Mouse (Mus musculus) embryonic fibroblast, embryonic 13.5 days (primary cell): ENCODE results near the gene Adam19. TPM values are rescaled to one million over a fixed set of nuclear protein-coding genes. Genes with fewer than 3 reads are reported as not detected.
A peak's percentile ranks its signal among the peaks of the same experiment; 100 is the strongest.

Source experiments
- H3K27ac ChIP-seq: 2 replicates; pipeline ENCODE4 v1.5.1; 2012; ENCODE audit warnings: low read length, control low read depth, inconsistent platforms; ENCODE audit not compliant: insufficient read depth
- H3K4me1 ChIP-seq: 2 replicates; pipeline ENCODE4 v1.6.1; 2011; ENCODE audit warnings: low read length; ENCODE audit not compliant: control insufficient read depth, insufficient read depth
- H3K4me3 ChIP-seq: 2 replicates; pipeline ENCODE4 v1.5.1; 2011; ENCODE audit warnings: mild to moderate bottlenecking, control low read depth, low read length; ENCODE audit not compliant: insufficient read depth
- CTCF ChIP-seq: IDR thresholded peaks from 2 replicates; pipeline ENCODE4 v1.5.1; 2011; ENCODE audit warnings: mild to moderate bottlenecking, control low read depth, low read length, moderate library complexity, borderline replicate concordance; ENCODE audit not compliant: insufficient read depth
- POLR2A ChIP-seq: IDR thresholded peaks from 2 replicates; pipeline ENCODE4 v1.6.1; 2011; ENCODE audit warnings: low read depth, mild to moderate bottlenecking, control low read depth, low read length, moderate library complexity
- polyA plus RNA-seq: library from polyadenylated mRNA; stranded (reverse); fragments of >200 nt; gene quantifications from 2 replicates; pipeline ENCODE4 v1.2.4, GENCODE M21; 2011; ENCODE audit warnings: low read depth; ENCODE audit not compliant: missing spikeins, insufficient read length

Gene Adam19
- polyA plus RNA-seq, 1 experiment = 91.6 TPM

DNA sequence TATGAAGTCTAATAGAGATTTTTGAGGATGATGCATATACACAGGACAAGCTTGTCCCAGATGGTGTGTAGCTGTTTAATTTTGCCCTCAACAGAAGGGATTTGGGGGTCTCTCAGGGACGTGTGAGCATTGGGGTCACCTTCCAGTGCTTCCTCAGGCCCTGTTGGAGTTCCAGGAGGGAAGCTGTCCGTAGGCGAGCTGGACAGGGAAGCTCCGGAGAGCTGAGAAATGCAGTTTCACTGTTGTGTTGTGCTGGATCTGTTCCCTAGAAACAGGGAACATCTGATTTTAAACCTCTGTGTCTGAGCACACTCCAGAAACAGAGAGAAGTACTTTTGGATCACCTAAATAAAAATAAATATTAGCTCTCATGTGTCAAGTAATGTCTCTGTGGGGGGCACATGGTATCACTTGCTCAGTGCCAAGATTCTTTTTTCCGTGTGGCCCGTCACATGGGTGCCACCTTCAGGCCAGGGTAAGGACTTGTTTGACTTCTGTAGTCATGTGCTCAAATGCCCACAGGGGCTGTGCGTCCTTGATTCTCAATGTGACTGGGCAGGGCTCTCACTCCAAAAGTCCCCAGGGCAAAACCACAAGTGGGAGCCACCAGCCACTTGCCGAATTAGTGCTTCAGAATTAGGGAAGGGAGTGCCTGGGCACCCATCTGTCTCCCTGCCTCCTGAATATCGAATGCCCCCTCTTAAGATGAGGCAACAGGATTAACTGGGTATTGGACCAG is 7.4 kb downstream of the Adam19 start:
- TF ChIP-seq POLR2A (no peak), CTCF (no peak)
- Histone ChIP-seq H3K4me3 (no peak overlapping the region), H3K27ac (peak overlapping the region; percentile 23; the same call in 1 of the 2 replicates), H3K4me1 (peaks cover 26% of the 10 kb centered on the region)

DNA sequence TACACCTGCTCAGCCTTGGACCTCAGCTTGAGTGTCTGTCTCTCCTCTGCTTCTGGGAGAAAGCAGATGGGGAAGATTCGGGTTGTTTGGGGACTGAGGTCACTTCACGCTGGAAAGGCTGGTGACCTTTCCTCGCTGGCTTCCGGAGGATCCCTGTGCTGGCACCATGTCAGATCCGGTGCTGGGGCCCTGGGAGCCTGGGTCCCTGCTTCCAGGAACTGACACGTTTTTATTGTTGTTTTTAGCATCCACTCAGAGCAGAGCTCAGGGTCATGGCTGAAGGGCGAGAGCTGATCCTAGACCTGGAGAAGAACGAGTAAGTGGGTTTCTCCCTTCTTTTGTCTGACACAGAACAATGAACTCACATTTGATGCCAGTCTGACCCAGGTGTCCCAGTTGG is 9.0 kb downstream of the Adam19 start:
- no peak overlapping the region for H3K4me3 ChIP-seq
- peak overlapping the region; percentile 63 for H3K27ac ChIP-seq
- TF ChIP-seq CTCF = no peak
- TF ChIP-seq POLR2A = no peak
- H3K4me1 ChIP-seq = peaks cover 30% of the 10 kb centered on the region

DNA sequence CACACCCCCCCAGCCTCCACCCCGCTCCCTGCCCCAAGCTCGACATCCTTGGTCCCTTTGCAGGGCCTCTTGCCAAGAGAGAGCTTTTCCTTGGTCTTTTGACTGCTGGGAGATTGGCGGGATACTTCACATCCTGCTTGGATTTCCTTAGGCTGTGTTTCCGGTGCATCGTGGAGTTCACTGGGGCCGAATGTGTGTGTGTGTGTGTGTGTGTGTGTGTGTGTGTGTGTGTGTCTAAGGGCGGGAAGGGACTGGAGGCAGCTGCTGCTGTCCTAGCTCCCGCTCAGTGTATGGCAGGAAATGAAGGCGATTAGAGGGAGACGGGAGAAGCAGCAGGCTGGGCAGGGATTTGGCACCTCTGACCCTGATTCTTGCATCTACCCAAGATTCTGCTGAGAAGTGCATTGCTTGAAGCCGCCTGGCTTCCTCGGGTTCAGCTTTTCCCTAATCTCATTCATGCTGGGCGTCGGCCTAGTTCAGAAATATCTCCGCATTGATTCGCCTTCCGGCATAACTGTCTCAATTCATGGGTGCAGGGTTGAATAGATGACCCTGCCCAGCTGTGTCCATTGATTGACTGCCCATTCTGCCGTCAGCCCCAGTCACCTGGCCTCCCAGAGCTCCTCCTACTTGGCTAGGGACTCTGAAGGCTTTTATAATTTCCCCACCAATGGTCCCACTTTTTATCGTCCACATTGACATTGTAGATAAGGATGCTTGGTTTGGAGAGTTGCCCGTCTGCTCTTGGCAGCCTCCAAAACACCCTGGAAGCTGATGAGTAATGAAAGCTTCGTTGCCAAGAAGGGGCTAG is 9.6 kb downstream of the Adam19 start:
- H3K4me1 ChIP-seq = peaks cover 31% of the 10 kb centered on the region
- no peak overlapping the region for H3K4me3 ChIP-seq
- peak overlapping the region; percentile 73 for H3K27ac ChIP-seq
- TF ChIP-seq POLR2A (no peak), CTCF (no peak)

DNA sequence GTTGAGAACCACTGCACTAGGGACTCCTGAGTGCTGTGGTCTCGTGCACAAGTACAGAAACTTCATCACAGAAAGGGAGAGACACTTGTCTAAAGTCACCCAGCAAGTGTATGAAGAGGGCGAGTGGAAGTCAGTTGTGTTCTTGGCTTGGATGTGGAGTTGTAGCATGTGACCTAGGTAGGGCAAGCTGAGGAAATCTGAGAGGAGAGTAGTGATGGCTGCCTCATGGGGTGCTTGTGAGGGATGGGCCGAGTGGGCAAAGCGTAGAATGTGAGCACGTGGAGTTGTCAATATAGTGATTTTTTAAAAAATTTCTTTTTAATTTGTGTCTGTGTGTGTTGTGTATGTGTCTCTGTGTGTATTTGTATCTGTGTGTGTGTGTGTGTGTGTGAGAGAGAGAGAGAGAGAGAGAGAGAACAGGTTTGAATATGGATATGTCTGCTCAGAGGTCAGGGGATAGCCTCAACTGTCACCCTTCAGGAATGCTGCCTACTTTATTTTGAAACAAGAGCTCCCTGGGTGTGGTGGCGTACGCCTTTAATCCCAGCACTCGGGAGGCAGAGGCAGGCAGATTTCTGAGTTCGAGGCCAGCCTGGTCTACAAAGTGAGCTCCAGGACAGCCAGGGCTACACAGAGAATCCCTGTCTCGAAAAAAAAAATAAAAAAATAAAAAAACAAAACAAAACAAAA is 11.7 kb downstream of the Adam19 start:
- H3K27ac ChIP-seq = peak overlapping the region; percentile 4; the same call in 1 of the 2 replicates
- TF ChIP-seq POLR2A = no peak
- TF ChIP-seq CTCF = no peak
- peaks cover 43% of the 10 kb centered on the region for H3K4me1 ChIP-seq
- no peak overlapping the region for H3K4me3 ChIP-seq

DNA sequence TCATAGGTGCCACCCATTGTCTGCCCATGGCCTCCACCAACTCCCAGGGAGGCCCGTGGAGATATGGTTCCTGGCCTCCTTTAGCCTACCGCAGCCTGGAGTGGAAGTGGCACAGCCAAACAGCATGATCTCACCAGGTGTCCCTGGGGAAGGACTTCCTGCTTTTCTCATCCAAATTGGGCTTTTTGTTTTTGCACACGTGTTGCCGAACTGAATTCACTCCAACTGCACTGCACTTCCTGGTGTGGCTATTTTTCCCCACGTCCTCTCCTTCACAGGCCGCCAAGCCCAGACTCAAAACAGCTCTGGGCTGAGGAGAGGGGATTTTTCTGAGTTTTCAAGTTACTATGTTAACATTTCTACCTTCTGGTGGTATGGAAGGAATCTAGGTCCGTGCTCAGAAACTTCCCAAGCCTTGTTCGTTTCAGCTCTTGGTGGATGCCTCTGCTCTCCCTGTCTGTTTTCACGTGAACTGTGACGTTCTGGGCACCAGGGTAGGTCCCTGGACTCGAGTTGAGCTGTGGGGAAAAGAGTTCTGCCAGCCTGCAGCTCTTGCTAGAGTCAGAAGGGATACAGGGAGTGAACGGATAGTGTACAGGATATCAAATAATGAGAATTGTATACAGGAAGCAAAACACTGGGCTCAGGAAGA is 13.1 kb downstream of the Adam19 start:
- H3K4me1 ChIP-seq = peaks cover 47% of the 10 kb centered on the region
- TF ChIP-seq POLR2A (no peak), CTCF (no peak)
- peak overlapping the region; percentile 85 for H3K27ac ChIP-seq
- H3K4me3 ChIP-seq = no peak overlapping the region

DNA sequence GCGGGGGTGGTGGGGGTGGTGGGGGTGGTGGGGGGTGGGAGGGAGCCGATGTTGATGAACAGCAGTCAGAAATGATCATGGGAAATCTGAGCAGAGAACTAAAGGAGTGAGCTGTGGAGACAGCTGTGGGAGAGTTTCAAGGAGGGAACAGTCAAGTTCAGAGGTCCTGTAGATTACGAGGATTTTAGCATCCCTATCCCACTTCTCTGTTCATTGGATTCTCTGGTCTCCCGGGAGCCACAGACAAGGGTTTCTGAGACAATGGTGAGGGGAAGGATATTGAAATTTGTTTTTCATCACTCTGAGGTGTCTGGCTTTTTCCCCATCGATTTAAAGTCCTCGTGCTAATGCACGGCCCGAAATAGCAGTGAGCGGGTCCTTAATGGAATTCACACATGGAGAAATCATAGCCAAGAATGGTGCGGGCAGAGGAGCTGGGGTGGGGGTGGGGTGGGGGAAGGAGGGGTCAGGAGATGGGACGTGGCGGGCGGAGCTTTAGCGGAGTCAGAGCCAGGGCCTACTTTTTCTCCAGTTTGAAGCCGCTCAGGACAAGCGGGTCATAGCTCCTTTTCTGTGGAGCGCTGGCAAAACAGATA is 13.7 kb downstream of the Adam19 start:
- peak overlapping the region; percentile 87 for H3K27ac ChIP-seq
- H3K4me1 ChIP-seq = peaks cover 51% of the 10 kb centered on the region
- TF ChIP-seq CTCF (no peak), POLR2A (no peak)
- no peak overlapping the region for H3K4me3 ChIP-seq

DNA sequence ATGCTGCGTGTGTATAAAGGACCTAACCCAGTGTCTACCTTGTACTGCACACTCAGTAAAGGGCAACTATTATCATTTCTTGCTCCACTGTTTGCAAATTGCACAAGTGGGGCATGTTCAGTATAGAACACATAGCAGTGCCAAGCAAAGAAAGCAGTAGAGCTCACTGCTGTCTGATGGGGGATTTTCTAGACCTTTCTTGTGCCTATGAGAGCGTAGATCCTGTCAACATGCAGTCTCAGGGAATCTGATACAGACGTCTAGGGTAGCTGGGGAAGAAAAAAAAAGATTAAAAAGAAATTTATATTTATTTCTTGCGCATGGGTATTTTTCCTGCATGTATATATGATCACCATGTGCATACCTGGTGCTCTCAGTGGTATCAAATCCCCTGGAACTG is 14.4 kb downstream of the Adam19 start:
- peaks cover 47% of the 10 kb centered on the region for H3K4me1 ChIP-seq
- TF ChIP-seq POLR2A (no peak), CTCF (no peak)
- H3K27ac ChIP-seq = peak overlapping the region; percentile 87
- no peak overlapping the region for H3K4me3 ChIP-seq

DNA sequence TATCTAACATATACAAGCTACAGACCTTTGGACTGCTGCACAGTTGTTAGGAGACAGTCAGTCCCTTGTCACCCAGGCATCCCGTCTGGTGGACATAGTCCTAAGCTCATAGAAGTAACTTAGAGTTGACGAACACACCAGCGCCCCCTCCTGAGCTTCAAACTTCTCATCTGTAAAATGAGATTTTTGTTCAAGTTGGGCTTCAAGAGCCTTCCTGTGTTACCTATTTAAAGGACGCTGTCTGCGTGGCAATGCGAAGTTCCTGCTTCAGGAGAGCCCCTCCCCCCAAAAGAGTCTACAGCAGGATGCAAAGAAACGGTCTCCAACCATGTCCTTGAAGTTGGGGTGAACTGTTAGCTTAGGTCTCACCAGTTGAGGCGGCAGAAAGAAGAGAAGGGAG is 15.0 kb downstream of the Adam19 start:
- Histone ChIP-seq H3K27ac (peak overlapping the region; percentile 87), H3K4me3 (no peak overlapping the region), H3K4me1 (peaks cover 44% of the 10 kb centered on the region)
- TF ChIP-seq CTCF (no peak), POLR2A (no peak)

DNA sequence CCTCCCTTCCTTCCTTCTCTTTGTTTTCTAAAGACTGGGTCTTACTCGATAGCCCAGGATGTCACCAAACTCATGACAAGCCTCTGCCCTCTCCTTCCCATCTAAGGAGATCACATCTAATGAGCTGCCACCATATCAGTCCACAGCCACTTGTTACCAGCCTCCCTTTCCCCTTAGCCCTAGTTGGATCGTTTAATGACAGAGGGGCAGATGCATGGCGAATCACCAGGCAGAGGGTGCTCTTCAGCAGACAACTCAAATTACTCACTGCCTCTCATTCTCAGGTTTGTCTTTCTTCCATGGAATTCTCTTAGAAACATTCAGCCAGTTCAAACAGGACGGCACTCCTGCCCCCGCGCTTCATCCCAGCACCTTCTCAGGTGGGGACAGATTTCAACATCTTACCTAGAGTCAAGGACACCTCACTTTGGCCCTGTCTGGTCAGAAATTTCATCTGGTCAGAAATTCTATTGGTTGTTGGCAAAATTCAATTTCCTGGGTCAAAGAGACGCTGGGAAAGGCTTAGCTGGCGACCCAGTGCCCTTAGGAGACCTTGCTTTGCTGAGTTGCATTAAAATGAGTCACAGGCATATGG is 16.8 kb downstream of the Adam19 start:
- TF ChIP-seq CTCF (no peak), POLR2A (no peak)
- H3K4me3 ChIP-seq = no peak overlapping the region
- peaks cover 37% of the 10 kb centered on the region for H3K4me1 ChIP-seq
- H3K27ac ChIP-seq = peak overlapping the region; percentile 96
